Mouse (Mus musculus) ES-E14 (cell line): ENCODE data around the gene Immt.

ENCODE experiments used
- CHD2 ChIP-seq: IDR thresholded peaks from 2 replicates; pipeline ENCODE4 v1.6.1; 2014; ENCODE audit warnings: mild to moderate bottlenecking, low read depth, low read length, inconsistent platforms
- HCFC1 ChIP-seq: IDR thresholded peaks from 2 replicates; pipeline ENCODE4 v1.6.1; 2012; ENCODE audit warnings: low read length, inconsistent platforms, borderline replicate concordance; ENCODE audit not compliant: insufficient read depth
- MAFK ChIP-seq: IDR thresholded peaks from 2 replicates; pipeline ENCODE4 v1.6.1; 2014; ENCODE audit warnings: mild to moderate bottlenecking, low read depth, low read length, inconsistent platforms; ENCODE audit not compliant: insufficient read depth
- ZC3H11A ChIP-seq: IDR thresholded peaks from 2 replicates; pipeline ENCODE4 v1.6.1; 2012; ENCODE audit warnings: low read depth, mild to moderate bottlenecking, inconsistent platforms, low read length, borderline replicate concordance
- ZNF384 ChIP-seq: IDR thresholded peaks from 2 replicates; pipeline ENCODE4 v1.6.1; 2012; ENCODE audit warnings: low read depth, low read length, inconsistent platforms

DNA sequence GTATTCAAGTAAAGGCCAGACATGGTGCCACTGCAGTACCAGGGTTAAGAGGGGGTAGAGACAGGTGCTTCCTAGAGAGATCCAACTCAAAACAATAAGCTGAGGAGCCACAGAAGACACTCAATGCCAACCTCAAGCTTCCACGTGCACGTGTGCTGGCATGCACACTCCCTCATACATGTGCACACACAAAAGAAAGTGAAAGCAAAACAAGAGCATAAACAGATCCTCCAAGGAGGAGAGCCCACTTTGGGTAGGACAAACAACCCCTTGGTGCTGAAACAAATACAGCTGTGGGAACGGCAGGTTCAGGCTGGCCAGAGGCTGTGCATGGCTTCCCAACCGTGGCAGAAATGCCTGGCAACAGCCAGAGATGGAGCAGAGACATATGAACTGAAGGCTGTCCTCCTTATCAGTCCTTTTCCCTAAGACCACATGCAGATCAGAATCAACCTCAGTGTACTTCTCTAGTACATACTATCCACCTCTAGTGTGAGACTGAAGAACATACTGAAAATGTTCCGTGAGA lies 11.3 kb upstream of the Immt start:
- TF ChIP-seq ZNF384 (no peak), CHD2 (no peak), HCFC1 (no peak), MAFK (no peak), ZC3H11A (no peak)
